Mouse (Mus musculus) Patski (cell line): ENCODE measurements around the gene Cirbp. TPM values are rescaled to one million over a fixed set of nuclear protein-coding genes. Genes with fewer than 3 reads are reported as not detected.
A peak's percentile ranks its signal among the peaks of the same experiment; 100 is the strongest.

ENCODE experiments used
- ATAC-seq: fragments of 100-300 bp; one replicate; pipeline ENCODE4 v1.8.0; 2021
- CTCF ChIA-PET: fragments of 350-600 bp; sonication (Branson Sonifier 250); formaldehyde crosslinking; loops from one replicate; lab custom pipeline; 2022; ENCODE audit warnings: inconsistent platforms; lab: Charles Lee
- POLR2A ChIA-PET: fragments of 350-600 bp; sonication (Branson Sonifier 250); formaldehyde crosslinking; loops from one replicate; lab custom pipeline; 2022; ENCODE audit warnings: antibody characterized with exemption, inconsistent platforms; lab: Charles Lee
- DNase-seq: peaks from one replicate; pipeline ENCODE4 v3.0.0-alpha.2; 2011; ENCODE audit warnings: low read depth, low spot score
- H3K27me3 ChIP-seq: fragments of 371-371 bp; one replicate; pipeline ENCODE4 v1.5.1; 2021
- CTCF ChIP-seq: fragments of 100-300 bp; IDR thresholded peaks from one replicate; pipeline ENCODE4 v1.5.1; 2021
- in situ Hi-C: fragments of 300-500 bp; cut with MboI; formaldehyde crosslinking; loops from 3 replicates; pipeline ENCODE4 v1.11.1; 2018; ENCODE audit warnings: low pct_unique_long_range_greater_than_20kb, mixed read lengths
- polyA plus RNA-seq: library from polyadenylated mRNA; unstranded; gene quantifications from one replicate; pipeline ENCODE4 v1.2.3, GENCODE M21; 2021

Gene Cirbp
- polyA plus RNA-seq, 1 experiment from 2014 or later: 62.1 TPM

- CTCF ChIA-PET: interaction anchor here (1.3 to 1.8 kb wide), 5 partner anchors 9 to 145 kb away, joined by 4 to 7 read pairs (median 4); partner anchors contain the start of genes Cbarp and Tmem259
- no peak for TF ChIP-seq CTCF
- DNase-seq: no peak
- POLR2A ChIA-PET: interaction anchor here (1.1 to 1.9 kb wide), 5 partner anchors 10 to 143 kb away, joined by 4 to 9 read pairs (median 5); partner anchors contain the start of gene Cbarp
- in situ Hi-C loops: no loop called here
- H3K27me3 ChIP-seq: no peaks in the 10 kb centered on the region
- no peak for ATAC-seq
Observed at GRCm38 (mm10) chr10:80129846-80130245, 35.9 kb upstream of the Cirbp start.

GRCm38 (mm10) chr10:80130403-80131031, 35.3 kb upstream of the Cirbp start:
- TF ChIP-seq CTCF: no peak
- ATAC-seq (peak; percentile 10), DNase-seq (no peak)
- H3K27me3 ChIP-seq: no peaks in the 10 kb centered on the region
- ChIA-PET CTCF (interaction anchor here (1.3 to 1.8 kb wide), 5 partner anchors 9 to 146 kb away, joined by 4 to 7 read pairs (median 4); partner anchors contain the start of genes Cbarp and Tmem259), POLR2A (interaction anchor here (1.1 to 1.9 kb wide), 6 partner anchors 8 to 144 kb away, joined by 4 to 9 read pairs (median 4); partner anchors contain the start of gene Cbarp)
- in situ Hi-C loops: no loop called here

DNA sequence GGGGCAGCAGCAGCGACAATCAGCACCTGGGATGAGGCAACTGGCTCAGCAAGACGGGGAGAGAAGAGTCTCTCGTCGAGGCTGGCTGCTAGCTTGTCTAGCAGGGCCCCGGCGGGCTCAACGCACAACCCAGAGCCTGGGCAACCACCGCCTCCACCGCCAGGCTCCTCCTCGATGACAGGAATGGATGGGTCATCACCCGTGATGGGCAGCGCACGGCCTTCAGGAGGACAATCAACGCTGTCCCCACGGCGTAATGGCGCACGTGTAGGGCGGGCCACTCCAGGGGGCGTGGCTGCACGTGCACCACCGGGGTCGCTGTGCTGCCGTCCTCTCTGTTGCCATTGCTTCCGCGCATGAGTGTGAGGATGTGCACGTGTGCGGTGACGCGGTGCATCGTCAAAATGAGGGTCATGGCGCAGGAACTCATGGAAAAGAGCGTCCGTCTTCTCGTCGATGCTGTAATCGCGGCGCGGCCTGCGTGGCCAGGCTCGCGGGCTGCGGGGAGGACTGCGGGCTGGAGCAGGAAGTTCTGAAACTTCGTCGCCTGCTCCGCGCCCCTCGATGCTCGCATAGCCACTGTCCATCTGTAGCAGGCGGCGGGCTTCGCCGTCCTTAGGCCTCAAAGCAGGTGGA, 34.4 kb upstream of the Cirbp start:
- CTCF ChIA-PET: no interaction called here
- DNase-seq: no peak
- TF ChIP-seq CTCF: no peak
- no peak for ATAC-seq
- POLR2A ChIA-PET: interaction anchor here (1.1 to 1.9 kb wide), 3 partner anchors 9 to 144 kb away, joined by 4 to 9 read pairs (median 5); no protein-coding TSS in a partner anchor
- in situ Hi-C loops: no loop called here
- H3K27me3 ChIP-seq: no peaks in the 10 kb centered on the region

GRCm38 (mm10) chr10:80131952-80132350, 33.8 kb upstream of the Cirbp start:
- DNase-seq: no peak
- in situ Hi-C loops: no loop called here
- TF ChIP-seq CTCF: no peak
- ChIA-PET POLR2A (interaction anchor here (0.7 kb wide), 1 partner anchor 15 kb away, joined by 3 read pairs; no protein-coding TSS in a partner anchor), CTCF (no interaction called here)
- H3K27me3 ChIP-seq: no peaks in the 10 kb centered on the region
- no peak for ATAC-seq

GRCm38 (mm10) chr10:80133226-80133849, 32.4 kb upstream of the Cirbp start:
- in situ Hi-C loops: no loop called here
- CTCF ChIA-PET: interaction anchor here (0.9 to 2.3 kb wide), 4 partner anchors 17 to 173 kb away, joined by 3 to 6 read pairs (median 4); partner anchors contain the start of genes Tmem259 and Wdr18
- POLR2A ChIA-PET: interaction anchor here (0.8 to 2.2 kb wide), 3 partner anchors 10 to 148 kb away, joined by 3 to 8 read pairs (median 3); no protein-coding TSS in a partner anchor
- H3K27me3 ChIP-seq: no peaks in the 10 kb centered on the region
- TF ChIP-seq CTCF: no peak
- DNase-seq (no peak), ATAC-seq (no peak)

GRCm38 (mm10) chr10:80134421-80134820, 31.4 kb upstream of the Cirbp start:
- no peak for ATAC-seq
- TF ChIP-seq CTCF: no peak

GRCm38 (mm10) chr10:80135161-80135560, 30.6 kb upstream of the Cirbp start:
- DNase-seq (no peak), ATAC-seq (no peak)
- no peak for TF ChIP-seq CTCF
- in situ Hi-C loops: no loop called here
- CTCF ChIA-PET: interaction anchor here (0.8 to 2.3 kb wide), 3 partner anchors 16 to 175 kb away, joined by 3 to 6 read pairs (median 3); partner anchors contain the start of gene Wdr18
- H3K27me3 ChIP-seq: no peaks in the 10 kb centered on the region
- POLR2A ChIA-PET: interaction anchor here (1.0 kb wide), 1 partner anchor 150 kb away, joined by 3 read pairs; no protein-coding TSS in a partner anchor

More at GRCm38 (mm10) chr10:80134421-80134820, 31.4 kb upstream of the Cirbp start:
- in situ Hi-C loops: no loop called here
- DNase-seq: no peak
- ChIA-PET CTCF (interaction anchor here (1.0 to 2.3 kb wide), 4 partner anchors 14 to 175 kb away, joined by 3 to 6 read pairs (median 4); partner anchors contain the start of gene Wdr18), POLR2A (interaction anchor here (0.9 to 2.2 kb wide), 3 partner anchors 11 to 149 kb away, joined by 3 to 8 read pairs (median 3); no protein-coding TSS in a partner anchor)
- H3K27me3 ChIP-seq: no peaks in the 10 kb centered on the region

GRCm38 (mm10) chr10:80135641-80136040, 30.1 kb upstream of the Cirbp start:
- in situ Hi-C loops: no loop called here
- DNase-seq (no peak), ATAC-seq (no peak)
- CTCF ChIA-PET: interaction anchor here (0.8 to 1.3 kb wide), 3 partner anchors 17 to 151 kb away, joined by 3 read pairs; no protein-coding TSS in a partner anchor
- TF ChIP-seq CTCF: no peak
- no peaks in the 10 kb centered on the region for H3K27me3 ChIP-seq
- POLR2A ChIA-PET: no interaction called here

DNA sequence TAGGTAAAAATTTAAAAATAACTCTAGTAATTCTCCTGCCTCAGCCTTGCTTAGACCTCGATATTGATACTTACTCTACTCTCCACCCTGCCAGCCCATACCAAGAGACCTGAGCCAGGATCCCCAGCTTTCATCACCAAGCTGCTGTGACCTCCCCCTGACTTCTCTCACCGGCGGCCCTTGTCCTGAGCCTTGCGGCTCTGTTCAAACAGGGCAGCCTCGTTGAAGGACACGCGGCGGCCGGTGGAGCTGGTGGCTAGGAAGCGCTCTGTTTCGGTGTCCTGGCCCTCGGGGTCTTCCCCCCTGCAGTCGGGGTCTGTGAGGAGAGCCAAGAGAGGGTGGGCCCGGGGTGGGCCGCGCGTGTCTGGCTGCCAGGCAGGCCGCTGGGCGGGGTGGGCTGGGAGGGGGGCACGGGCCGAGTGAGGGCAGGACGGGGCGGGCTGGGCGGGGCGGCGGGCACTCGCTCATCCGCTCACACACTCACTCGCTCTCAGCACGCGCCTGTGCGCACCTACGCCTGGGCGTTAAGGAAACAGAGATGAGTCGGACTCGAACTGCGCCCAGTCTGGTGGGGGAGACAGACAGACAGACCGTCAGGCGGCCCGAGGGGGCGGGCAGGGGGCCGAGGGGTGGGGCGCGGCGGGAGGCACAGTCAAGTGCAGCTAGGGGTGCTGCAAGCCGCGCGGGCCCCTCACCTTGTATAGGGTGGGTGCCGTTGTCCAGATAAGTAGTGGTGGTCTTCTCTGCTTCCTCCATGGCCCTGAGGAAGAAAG, 29.4 kb upstream of the Cirbp start:
- TF ChIP-seq CTCF: no peak
- no peaks in the 10 kb centered on the region for H3K27me3 ChIP-seq
- CTCF ChIA-PET: interaction anchor here (1.3 kb wide), 1 partner anchor 37 kb away, joined by 3 read pairs; no protein-coding TSS in a partner anchor
- in situ Hi-C loops: no loop called here
- DNase-seq (no peak), ATAC-seq (no peak)
- POLR2A ChIA-PET: no interaction called here
